Mouse (Mus musculus): ENCODE measurements at regions not wholly inside any gene's neighbourhood (a gene's known extent, or its start where the extent isn't known, plus 50 kb on each side); places are given as distances from the start of the nearest gene placed in this dataset.

DNA sequence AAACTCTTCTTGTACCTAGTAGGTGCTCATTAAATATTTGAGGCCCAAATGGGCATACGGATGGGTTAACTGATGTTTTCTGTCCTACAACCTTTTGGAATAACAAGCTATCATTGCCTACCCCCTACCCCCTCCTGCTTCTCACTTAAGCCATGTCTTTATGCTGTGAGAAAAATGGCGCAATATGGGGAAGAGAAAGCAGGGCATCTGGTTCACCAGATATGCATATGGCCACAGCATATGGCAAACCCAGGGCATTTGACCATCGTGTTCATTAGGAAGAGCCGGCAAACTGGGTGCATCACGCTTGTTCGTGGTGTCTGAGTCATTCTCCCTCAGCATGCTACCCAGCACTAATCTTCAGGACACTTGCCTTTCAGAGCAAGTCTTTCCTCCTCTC, 616.1 kb downstream of the Bcl11a start:
- DNase-seq: no peak

DNA sequence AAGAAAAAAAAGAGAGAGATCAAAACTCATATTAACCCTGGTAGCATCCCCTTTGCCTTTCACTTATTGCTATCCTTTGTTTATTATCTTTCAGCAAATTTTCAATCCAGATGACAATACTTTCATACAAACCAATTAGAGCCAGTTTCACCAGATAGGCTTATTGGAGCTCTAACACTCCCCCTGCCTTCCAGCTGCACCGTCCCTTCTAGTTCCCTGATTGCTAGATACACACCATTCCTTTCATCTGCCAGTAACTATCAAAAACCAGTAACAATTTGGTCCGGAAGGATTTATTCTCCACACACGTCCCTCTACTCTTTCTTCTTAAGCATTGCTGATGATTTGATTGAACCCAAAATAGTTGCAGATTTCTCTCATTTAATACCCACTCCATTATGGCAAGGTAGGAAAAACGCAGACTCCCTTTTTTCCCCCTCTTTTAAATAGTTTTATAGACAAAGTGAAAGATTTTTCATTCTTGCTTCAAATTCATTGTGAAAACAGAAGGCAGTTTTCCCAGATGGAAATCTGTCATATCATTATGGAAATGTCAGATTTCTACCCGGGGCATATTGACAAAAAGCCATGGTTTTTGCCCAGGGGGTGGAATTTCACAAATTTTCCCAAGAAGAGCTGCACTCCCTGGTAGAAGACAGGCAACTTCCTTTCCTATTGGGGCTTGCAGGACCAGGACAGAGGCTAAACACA, 617.3 kb downstream of the Bcl11a start:
- DNase-seq: no peak

- DNase-seq: no peak
Observed at GRCm38 (mm10) chr11:24696561-24696960, 618.7 kb downstream of the Bcl11a start.

- no peak for DNase-seq
Observed at GRCm38 (mm10) chr11:24708790-24709189, 630.9 kb downstream of the Bcl11a start.

DNA sequence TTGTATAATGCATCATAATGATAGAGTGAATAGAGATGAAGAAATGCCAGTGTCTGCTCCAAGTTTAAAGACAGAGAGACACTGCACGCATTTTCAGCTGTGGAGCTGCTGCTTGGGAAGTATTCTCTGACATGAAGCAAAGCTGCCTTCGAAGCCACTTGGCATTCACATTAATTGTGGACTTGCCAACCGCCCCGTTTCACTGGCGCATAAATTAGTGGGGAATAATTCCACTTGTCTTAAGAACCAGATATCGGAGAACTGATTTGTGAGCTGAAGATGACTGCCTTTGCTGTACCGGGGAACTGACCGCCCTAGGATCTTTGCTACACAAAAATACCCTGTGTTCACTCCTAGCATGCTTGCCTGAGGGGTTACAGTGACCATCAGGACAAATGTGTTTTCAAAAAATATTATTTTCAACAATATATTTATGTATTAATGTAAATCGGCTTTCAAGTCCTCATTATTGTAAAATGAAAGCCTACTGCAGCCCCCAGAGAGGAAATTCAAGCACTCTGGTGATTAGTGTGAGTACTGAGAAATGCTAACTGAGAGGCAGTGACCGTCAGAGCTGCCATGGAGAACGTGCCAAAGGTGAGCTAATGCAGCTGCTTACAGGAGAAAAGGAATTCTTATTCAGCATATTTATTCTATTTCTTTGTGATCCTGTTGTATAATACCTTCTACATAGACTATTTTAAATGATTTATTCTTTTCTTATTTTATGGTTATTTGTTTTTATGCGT, 638.9 kb downstream of the Bcl11a start:
- no peak for DNase-seq

GRCm38 (mm10) chr11:24724259-24724937, 646.5 kb downstream of the Bcl11a start:
- no peak for DNase-seq

GRCm38 (mm10) chr11:24726331-24726730, 648.5 kb downstream of the Bcl11a start:
- DNase-seq: no peak

GRCm38 (mm10) chr11:24727404-24727803, 649.5 kb downstream of the Bcl11a start:
- no peak for DNase-seq

DNA sequence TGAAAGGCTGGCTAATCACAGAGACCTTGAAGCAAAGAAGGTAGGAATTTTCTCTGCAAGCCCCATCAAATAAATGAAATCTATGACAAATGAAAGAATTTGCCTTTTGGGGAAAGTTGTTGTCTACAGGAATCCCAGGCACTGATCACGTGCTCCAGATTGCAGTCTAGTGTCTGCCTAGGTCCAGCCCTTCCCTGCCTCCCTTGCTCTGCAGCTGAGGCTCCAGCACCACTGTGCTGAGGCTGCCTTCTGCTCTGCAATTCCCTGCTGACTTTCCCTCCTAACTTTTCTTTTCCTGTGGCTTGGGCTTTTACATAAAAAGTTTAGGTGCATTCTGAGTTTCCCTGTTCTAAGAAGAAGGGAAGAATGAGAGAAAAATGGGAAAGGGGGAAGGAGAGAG, 653.6 kb downstream of the Bcl11a start:
- no peak for DNase-seq

- DNase-seq: no peak
Observed at GRCm38 (mm10) chr11:24739710-24740255, 661.9 kb downstream of the Bcl11a start.

DNA sequence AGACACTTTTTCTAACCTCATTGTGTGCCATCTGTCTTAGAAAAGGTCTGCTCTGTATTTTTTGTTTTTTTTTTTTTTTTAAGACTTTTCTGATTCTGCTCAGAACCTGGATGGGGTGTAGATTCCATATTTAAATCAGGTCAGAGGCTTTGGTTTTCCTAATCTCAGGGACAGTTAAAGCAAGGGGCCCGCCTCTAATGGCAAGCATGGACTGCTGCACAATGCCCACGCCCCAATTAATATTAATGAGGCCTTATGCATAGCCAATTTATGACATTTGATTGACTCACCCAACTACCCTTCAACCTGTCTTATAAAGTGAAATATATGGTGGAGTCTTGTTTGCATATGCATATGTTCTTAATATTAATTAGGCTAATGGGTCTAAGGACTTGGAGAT, 662.6 kb downstream of the Bcl11a start:
- DNase-seq: no peak

DNA sequence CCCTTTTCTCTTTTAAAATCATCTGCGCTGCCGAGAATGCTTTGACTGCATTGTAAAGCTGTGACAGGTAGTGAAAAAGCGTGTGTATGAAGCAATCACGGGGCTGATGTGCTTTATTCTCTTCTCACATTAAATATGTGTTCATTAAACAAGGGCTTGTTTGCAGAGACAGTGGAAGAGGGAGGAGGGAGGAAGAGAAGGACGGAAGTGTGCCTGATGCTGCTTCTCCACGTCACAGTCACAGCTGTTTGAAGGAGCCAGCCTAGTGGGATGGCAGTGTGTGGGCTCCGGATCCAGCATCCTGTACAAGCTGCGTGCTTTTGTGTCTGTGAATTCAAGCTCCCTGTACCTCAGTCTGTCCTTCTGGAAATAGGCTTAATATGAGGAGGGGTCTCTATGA, 664.7 kb downstream of the Bcl11a start:
- DNase-seq: no peak

DNA sequence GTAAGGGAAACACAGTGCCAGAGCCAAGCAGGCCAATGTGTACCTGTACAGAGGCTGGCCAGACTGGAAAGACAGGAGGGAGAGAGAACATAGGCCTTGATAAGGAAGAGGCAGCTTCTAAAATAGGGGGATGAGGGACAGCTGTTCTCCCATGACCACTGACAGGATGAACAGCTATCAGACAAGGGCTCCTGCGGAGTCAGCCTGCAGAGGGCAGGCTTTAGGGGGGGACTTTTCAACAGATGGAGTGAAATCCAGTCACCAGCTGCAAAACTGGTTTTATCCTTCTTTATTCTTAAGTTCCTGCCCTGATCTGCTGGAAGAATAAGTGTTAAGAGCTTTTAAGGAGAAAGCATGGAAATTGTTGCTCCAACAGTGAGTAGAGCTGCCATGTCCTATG, 665.6 kb downstream of the Bcl11a start:
- DNase-seq: no peak

DNA sequence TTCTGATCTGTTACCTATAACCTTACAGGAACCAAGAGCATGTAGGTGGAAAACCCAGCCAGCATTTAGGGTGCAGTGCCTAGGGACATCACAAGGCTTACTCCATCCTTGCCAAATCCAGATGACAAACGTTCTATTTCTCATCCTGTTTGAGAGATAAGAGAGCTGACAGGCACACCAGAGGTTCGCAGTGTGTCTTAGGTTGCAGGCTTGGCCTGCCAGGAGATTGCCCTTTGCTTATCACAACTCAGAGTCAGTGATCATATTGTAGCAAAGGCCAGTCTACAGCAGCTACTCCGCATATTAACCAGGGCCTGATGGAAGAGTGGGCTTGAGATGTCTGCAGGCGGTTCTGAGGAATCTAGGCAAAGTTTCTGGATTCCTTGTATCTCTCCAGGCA, 668.0 kb downstream of the Bcl11a start:
- DNase-seq: no peak

GRCm38 (mm10) chr11:24750144-24750779, 672.4 kb downstream of the Bcl11a start:
- DNase-seq: no peak

DNA sequence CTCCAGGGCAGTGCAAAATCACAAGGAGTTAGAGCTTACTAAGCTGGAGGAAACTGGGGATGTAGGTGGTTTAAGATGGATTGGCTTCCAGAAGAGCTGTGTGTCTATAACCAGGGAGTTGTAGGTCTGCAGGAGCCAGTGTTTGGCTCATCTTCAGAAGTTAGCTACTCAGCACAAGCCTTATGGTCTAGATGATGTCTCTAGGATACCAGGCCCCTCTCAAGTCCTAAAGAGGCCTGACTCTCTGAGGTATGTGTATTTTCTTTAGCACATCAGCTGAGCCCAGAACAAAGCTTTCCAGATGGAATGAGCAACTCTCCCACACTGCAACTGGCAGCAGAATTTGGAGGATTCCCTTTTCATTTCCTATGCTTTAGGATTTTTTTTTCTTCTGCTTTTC, 680.3 kb downstream of the Bcl11a start:
- no peak for DNase-seq

GRCm38 (mm10) chr11:24783470-24783869, 705.6 kb downstream of the Bcl11a start:
- no peak for DNase-seq

DNA sequence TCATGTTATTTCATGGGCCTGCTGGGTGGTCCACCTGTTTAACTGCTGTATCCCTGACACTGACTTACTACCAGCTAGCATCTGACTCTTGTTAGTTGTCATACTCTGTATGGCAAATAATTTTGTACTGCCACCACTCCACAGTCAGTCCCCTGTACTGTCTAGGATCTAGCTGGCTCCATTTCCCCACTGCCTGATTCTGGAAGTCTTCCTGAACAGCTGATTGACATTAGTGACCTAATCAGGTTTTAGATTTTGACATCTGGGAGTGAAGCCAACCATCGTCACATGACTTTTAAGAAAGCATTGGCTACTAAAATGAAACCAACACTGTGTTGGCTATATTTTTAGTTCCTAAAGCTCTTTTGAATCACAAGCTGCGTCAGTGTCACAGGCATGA, 711.3 kb downstream of the Bcl11a start:
- DNase-seq: peak; percentile 7

GRCm38 (mm10) chr11:24795510-24796211, 717.8 kb downstream of the Bcl11a start:
- no peak for DNase-seq

DNA sequence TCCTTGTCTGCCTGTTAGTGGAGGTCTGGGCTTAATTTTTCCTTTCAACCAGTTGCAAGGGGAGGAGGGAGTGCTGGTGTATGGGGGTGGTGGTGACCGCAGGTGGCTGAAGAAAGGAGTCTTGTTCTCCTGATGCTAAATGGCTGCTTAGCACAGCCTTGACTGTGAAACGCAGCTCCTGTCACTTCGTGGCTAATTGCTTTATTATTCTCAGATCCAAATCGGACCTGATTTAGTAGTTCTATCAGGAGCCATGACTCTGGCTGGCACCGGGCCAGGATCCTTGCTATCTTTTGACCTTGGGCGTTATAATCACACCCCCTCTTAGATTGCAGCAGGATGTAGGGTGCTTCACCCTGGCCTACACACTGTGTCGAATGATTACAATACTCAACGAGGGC, 726.8 kb downstream of the Bcl11a start:
- DNase-seq: no peak

- DNase-seq: no peak
Observed at GRCm38 (mm10) chr11:24829578-24830401, 751.9 kb downstream of the Bcl11a start.

All from heart, postnatal 4 days (tissue).